Mouse (Mus musculus) liver, adult 2 months (tissue): Measurements from ENCODE around the gene Sele.

ENCODE experiments used
- CTCF ChIP-seq: fragments of 200-500 bp; IDR thresholded peaks from 2 replicates; pipeline ENCODE4 v1.5.1; 2011; ENCODE audit warnings: low read depth, low read length, control low read depth
- POLR2A ChIP-seq: fragments of 200-500 bp; IDR thresholded peaks from 2 replicates; pipeline ENCODE4 v1.6.1; 2011; ENCODE audit warnings: low read length, control low read depth; ENCODE audit not compliant: insufficient read depth; ENCODE audit errors: extremely low read depth

DNA sequence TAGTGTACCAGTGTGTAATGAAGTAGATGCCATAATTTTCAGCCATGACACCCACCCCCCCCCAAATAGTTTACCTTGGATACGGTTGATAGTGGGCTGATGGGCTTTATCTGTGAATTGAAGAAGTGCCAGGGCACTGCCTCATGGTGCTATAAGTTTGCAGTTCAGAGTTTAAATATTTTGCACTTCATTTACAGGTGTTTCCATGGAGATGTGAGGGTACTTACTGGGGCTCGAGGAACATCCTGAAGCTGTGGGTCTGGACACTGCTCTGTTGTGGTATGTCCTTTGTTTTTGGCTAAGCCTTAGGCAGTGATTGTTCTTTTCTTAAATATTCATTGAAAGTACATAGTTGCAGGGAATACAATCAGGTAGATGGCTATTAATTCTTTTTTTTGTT lies 14.8 kb downstream of the Sele start:
- no peak for TF ChIP-seq POLR2A
- TF ChIP-seq CTCF = no peak
